Mouse (Mus musculus) midbrain, embryonic 16.5 days (tissue): ENCODE results near the gene Apc2. TPM values are rescaled to one million over a fixed set of nuclear protein-coding genes. Genes with fewer than 3 reads are reported as not detected.
A peak's percentile ranks its signal among the peaks of the same experiment; 100 is the strongest.

ENCODE experiments used
- ATAC-seq: fragments of 200-750 bp; cut with Nextera tagmentation; 2 replicates; pipeline ENCODE4 v1.8.0; 2017; ENCODE audit warnings: moderate TSS enrichment
- H3K27ac ChIP-seq: fragments of 300-500 bp; sonication (generic); 2 replicates; pipeline ENCODE4 v1.5.1; 2014; ENCODE audit warnings: mild to moderate bottlenecking, low read length, mixed read lengths
- H3K27me3 ChIP-seq: fragments of 300-500 bp; sonication (generic); 2 replicates; pipeline ENCODE4 v1.6.1; 2014; ENCODE audit warnings: low read depth, low read length, mixed read lengths; ENCODE audit not compliant: control insufficient read depth, insufficient read depth
- H3K36me3 ChIP-seq: fragments of 300-500 bp; sonication (generic); 2 replicates; pipeline ENCODE4 v1.6.1; 2014; ENCODE audit warnings: mild to moderate bottlenecking, low read length, moderate library complexity, mixed read lengths; ENCODE audit not compliant: control insufficient read depth, insufficient read depth
- H3K4me1 ChIP-seq: fragments of 300-500 bp; sonication (generic); 2 replicates; pipeline ENCODE4 v1.6.1; 2014; ENCODE audit warnings: mild to moderate bottlenecking, low read length, mixed read lengths; ENCODE audit not compliant: control insufficient read depth, insufficient read depth
- H3K4me2 ChIP-seq: fragments of 300-500 bp; sonication (generic); 2 replicates; pipeline ENCODE4 v1.6.1; 2014; ENCODE audit warnings: mild to moderate bottlenecking, low read length, mixed read lengths
- H3K4me3 ChIP-seq: fragments of 300-500 bp; sonication (generic); 2 replicates; pipeline ENCODE4 v1.5.1; 2014; ENCODE audit warnings: low read depth, mild to moderate bottlenecking, low read length, moderate library complexity, mixed read lengths
- H3K9ac ChIP-seq: fragments of 300-500 bp; sonication (generic); 2 replicates; pipeline ENCODE4 v1.6.1; 2014; ENCODE audit warnings: low read depth, low read length, mixed read lengths
- H3K9me3 ChIP-seq: fragments of 300-500 bp; sonication (generic); replicated peaks from 2 replicates; pipeline ENCODE4 v1.6.1; 2014; ENCODE audit warnings: mild to moderate bottlenecking, low read length, mixed read lengths; ENCODE audit not compliant: control insufficient read depth, poor library complexity, severe bottlenecking
- WGBS: fragments of 180-500 bp; shearing (Covaris S2); extraction: QIAGEN DNeasy Blood & Tissue Kit; methylation state at CpG from one replicate; pipeline ENCODE4 v1.1.7; 2014; 5-methylcytosine and 5-hydroxymethylcytosine counted together
- polyA plus RNA-seq: library from polyadenylated mRNA; unstranded; fragments of >200 nt; fragmentation: Nextera tagmentation; extraction: Ambion mirVana; gene quantifications from 2 replicates; pipeline ENCODE4 v1.2.1, GENCODE M21; 2015

The Apc2 gene
- polyA plus RNA-seq, 1 experiment from 2014 or later = 172 TPM

GRCm38 (mm10) chr10:80302471-80302881, 6.7 kb downstream of the Apc2 start:
- no peak for ATAC-seq
- peaks cover 49% of the 10 kb centered on the region for H3K4me1 ChIP-seq
- WGBS = 10% methylated on average over 9 of the region's 9 CpGs

GRCm38 (mm10) chr10:80304458-80304857, 8.7 kb downstream of the Apc2 start:
- peak overlapping the region; percentile 20; the same call in 1 of the 2 replicates for H3K4me2 ChIP-seq
- no peaks in the 10 kb centered on the region for H3K9me3 ChIP-seq
- H3K4me1 ChIP-seq = peaks cover 37% of the 10 kb centered on the region
- ATAC-seq = no peak
- no peaks in the 10 kb centered on the region for H3K27me3 ChIP-seq
- no peak overlapping the region for H3K4me3 ChIP-seq
- WGBS = 46% methylated on average over 12 of the region's 12 CpGs
- H3K27ac ChIP-seq = no peak overlapping the region
- H3K9ac ChIP-seq = peak overlapping the region; percentile 32; the same call in 1 of the 2 replicates
- peaks cover 53% of the 10 kb centered on the region for H3K36me3 ChIP-seq

More at GRCm38 (mm10) chr10:80302471-80302881, 6.7 kb downstream of the Apc2 start:
- Histone ChIP-seq H3K9me3 (no peaks in the 10 kb centered on the region), H3K9ac (peak overlapping the region; percentile 93), H3K27ac (peak overlapping the region; percentile 99), H3K4me3 (peak overlapping the region; percentile 69), H3K27me3 (no peaks in the 10 kb centered on the region), H3K36me3 (peaks cover 35% of the 10 kb centered on the region), H3K4me2 (peak overlapping the region; percentile 95)

- Histone ChIP-seq H3K36me3 (peaks cover 54% of the 10 kb centered on the region), H3K27ac (no peak overlapping the region), H3K27me3 (no peaks in the 10 kb centered on the region), H3K4me2 (peak overlapping the region; percentile 20; the same call in 1 of the 2 replicates), H3K4me1 (peaks cover 37% of the 10 kb centered on the region), H3K9me3 (no peaks in the 10 kb centered on the region), H3K4me3 (no peak overlapping the region), H3K9ac (no peak overlapping the region; the same call in 1 of the 2 replicates)
- ATAC-seq = no peak
- 35% methylated on average over 25 of the region's 25 CpGs for WGBS
Observed at GRCm38 (mm10) chr10:80304862-80305261, 9.1 kb downstream of the Apc2 start.

GRCm38 (mm10) chr10:80311560-80311959, 15.8 kb downstream of the Apc2 start:
- 90% methylated on average over 16 of the region's 16 CpGs for WGBS
- H3K36me3 ChIP-seq = peaks cover 82% of the 10 kb centered on the region
- no peak overlapping the region for H3K4me3 ChIP-seq
- H3K4me2 ChIP-seq = no peak overlapping the region
- H3K9me3 ChIP-seq = no peaks in the 10 kb centered on the region
- no peak overlapping the region for H3K9ac ChIP-seq
- H3K4me1 ChIP-seq = no peaks in the 10 kb centered on the region
- H3K27me3 ChIP-seq = no peaks in the 10 kb centered on the region
- no peak for ATAC-seq
- no peak overlapping the region for H3K27ac ChIP-seq

- H3K27ac ChIP-seq = no peak overlapping the region
- no peak overlapping the region for H3K9ac ChIP-seq
Observed at GRCm38 (mm10) chr10:80312586-80313504, 17.1 kb downstream of the Apc2 start.

GRCm38 (mm10) chr10:80313627-80314201, 17.9 kb downstream of the Apc2 start:
- Histone ChIP-seq H3K27ac (no peak overlapping the region), H3K27me3 (no peaks in the 10 kb centered on the region), H3K4me3 (no peak overlapping the region), H3K4me1 (no peaks in the 10 kb centered on the region; the same call in 1 of the 2 replicates), H3K9me3 (no peaks in the 10 kb centered on the region), H3K36me3 (peaks cover 75% of the 10 kb centered on the region), H3K4me2 (no peak overlapping the region), H3K9ac (no peak overlapping the region)
- ATAC-seq = no peak
- 67% methylated on average over 20 of the region's 20 CpGs for WGBS

More at GRCm38 (mm10) chr10:80312586-80313504, 17.1 kb downstream of the Apc2 start:
- Histone ChIP-seq H3K36me3 (peaks cover 79% of the 10 kb centered on the region), H3K9me3 (no peaks in the 10 kb centered on the region), H3K27me3 (no peaks in the 10 kb centered on the region), H3K4me2 (no peak overlapping the region), H3K4me3 (no peak overlapping the region), H3K4me1 (no peaks in the 10 kb centered on the region)
- ATAC-seq = no peak
- WGBS = 79% methylated on average over 54 of the region's 54 CpGs

- Histone ChIP-seq H3K4me2 (no peak overlapping the region), H3K27me3 (no peaks in the 10 kb centered on the region), H3K9ac (peak overlapping the region; percentile 11; the same call in 1 of the 2 replicates), H3K36me3 (peaks cover 68% of the 10 kb centered on the region), H3K4me3 (no peak overlapping the region), H3K27ac (no peak overlapping the region), H3K4me1 (peaks cover 3% of the 10 kb centered on the region), H3K9me3 (no peaks in the 10 kb centered on the region)
- WGBS = 62% methylated on average over 16 of the region's 16 CpGs
- no peak for ATAC-seq
Observed at GRCm38 (mm10) chr10:80314494-80315001, 18.8 kb downstream of the Apc2 start.

GRCm38 (mm10) chr10:80315315-80315714, 19.5 kb downstream of the Apc2 start:
- peaks cover 6% of the 10 kb centered on the region for H3K4me1 ChIP-seq
- WGBS = 53% methylated on average over 27 of the region's 27 CpGs

More at GRCm38 (mm10) chr10:80315315-80315714, 19.5 kb downstream of the Apc2 start:
- Histone ChIP-seq H3K27me3 (no peaks in the 10 kb centered on the region), H3K9ac (no peak overlapping the region), H3K27ac (no peak overlapping the region), H3K9me3 (no peaks in the 10 kb centered on the region), H3K4me2 (no peak overlapping the region), H3K4me3 (no peak overlapping the region), H3K36me3 (peaks cover 65% of the 10 kb centered on the region)
- ATAC-seq = no peak
